Mouse (Mus musculus) lung, postnatal 0 days (tissue): ENCODE data around the gene Zfp593. TPM values are rescaled to one million over a fixed set of nuclear protein-coding genes. Genes with fewer than 3 reads are reported as not detected.

Source experiments
- ATAC-seq: fragments of 200-750 bp; cut with Nextera tagmentation; 2 replicates; pipeline ENCODE4 v1.8.0; 2017; ENCODE audit warnings: moderate library complexity
- DNase-seq: peaks from one replicate; pipeline ENCODE4 v3.0.0-alpha.2; 2016; ENCODE audit warnings: low spot score
- H3K27ac ChIP-seq: fragments of 300-500 bp; sonication (generic); 2 replicates; pipeline ENCODE4 v1.5.1; 2014; ENCODE audit warnings: antibody characterized with exemption, mild to moderate bottlenecking, low read length, mixed read lengths
- H3K27me3 ChIP-seq: fragments of 300-500 bp; sonication (generic); replicated peaks from 2 replicates; pipeline ENCODE4 v1.6.1; 2014; ENCODE audit warnings: low read length, mixed read lengths; ENCODE audit not compliant: insufficient read depth
- H3K36me3 ChIP-seq: fragments of 300-500 bp; sonication (generic); 2 replicates; pipeline ENCODE4 v1.6.1; 2014; ENCODE audit warnings: low read length, mixed read lengths; ENCODE audit not compliant: insufficient read depth
- H3K4me1 ChIP-seq: fragments of 300-500 bp; sonication (generic); 2 replicates; pipeline ENCODE4 v1.6.1; 2014; ENCODE audit warnings: antibody characterized with exemption, low read depth, low read length, mixed read lengths; ENCODE audit not compliant: insufficient read depth
- H3K4me2 ChIP-seq: fragments of 300-500 bp; sonication (generic); replicated peaks from 2 replicates; pipeline ENCODE4 v1.6.1; 2014; ENCODE audit warnings: low read depth, mild to moderate bottlenecking, low read length, moderate library complexity, mixed read lengths
- H3K4me3 ChIP-seq: fragments of 300-500 bp; sonication (generic); 2 replicates; pipeline ENCODE4 v1.5.1; 2014; ENCODE audit warnings: low read depth, low read length
- H3K9ac ChIP-seq: fragments of 300-500 bp; sonication (generic); replicated peaks from 2 replicates; pipeline ENCODE4 v1.6.1; 2014; ENCODE audit warnings: low read depth, mild to moderate bottlenecking
- H3K9me3 ChIP-seq: fragments of 300-500 bp; sonication (generic); 2 replicates; pipeline ENCODE4 v1.6.1; 2016; ENCODE audit warnings: low read length, mixed read lengths
- CTCF ChIP-seq: IDR thresholded peaks from 2 replicates; pipeline ENCODE4 v1.5.1; 2016; ENCODE audit warnings: antibody characterized with exemption, mild to moderate bottlenecking
- EP300 ChIP-seq: IDR thresholded peaks from 2 replicates; pipeline ENCODE4 v1.6.1; 2016; ENCODE audit warnings: antibody characterized with exemption, mild to moderate bottlenecking, control low read depth
- WGBS: fragments of 180-500 bp; shearing (Covaris S2); extraction: QIAGEN DNeasy Blood & Tissue Kit; methylation state at CpG from one replicate; pipeline ENCODE4 v1.1.7; 2014; 5-methylcytosine and 5-hydroxymethylcytosine counted together
- polyA plus RNA-seq: library from polyadenylated mRNA; unstranded; fragments of >200 nt; fragmentation: Nextera tagmentation; extraction: Ambion mirVana; gene quantifications from 2 replicates; pipeline ENCODE4 v1.2.1, GENCODE M21; 2015

Gene Zfp593
- polyA plus RNA-seq, 1 experiment from 2014 or later = 9.2 TPM

DNA sequence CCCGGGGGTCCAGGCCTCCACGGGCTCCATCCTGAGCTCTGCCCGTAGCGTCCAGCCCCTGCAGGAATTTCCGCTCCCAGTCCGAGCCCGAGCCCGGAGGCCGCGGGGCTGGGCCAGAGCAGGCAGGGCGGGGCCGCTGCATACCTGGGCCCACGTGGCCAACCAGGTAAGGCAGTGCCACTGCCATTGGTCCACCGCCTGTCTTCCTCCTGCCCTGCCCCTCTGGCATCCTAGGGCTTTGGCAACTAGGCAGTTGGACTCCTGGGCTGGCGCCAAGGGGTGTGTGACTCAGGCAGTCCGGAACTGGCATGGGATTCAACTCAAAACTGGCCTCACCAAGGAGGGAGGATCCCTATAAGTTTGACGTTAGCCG lies 7.1 kb downstream of the Zfp593 start, which contains the start of gene Cnksr1:
Cnksr1 (minus strand) TSS at position 121 of the 373 bp plus-strand sequence.
- 2% methylated on average over 16 of the region's 18 CpGs for WGBS
- Histone ChIP-seq H3K4me3 (peak within 1 kb of the TSS; percentile 38), H3K27me3 (no peaks in the 10 kb centered on the region), H3K27ac (peak within 1 kb of the TSS; percentile 91), H3K9me3 (no peaks in the 10 kb centered on the region), H3K36me3 (no peaks in the 10 kb centered on the region), H3K9ac (peak within 1 kb of the TSS; percentile 37; the same call in 1 of the 2 replicates), H3K4me1 (peaks cover 4% of the 10 kb centered on the region), H3K4me2 (peak within 1 kb of the TSS; percentile 50)
- TF ChIP-seq CTCF (no peak), EP300 (no peak)
- peak; percentile 95 for DNase-seq
- ATAC-seq = peak; percentile 99

GRCm38 (mm10) chr4:134237582-134238278 lies 7.7 kb downstream of the Zfp593 start:
- ATAC-seq (peak; percentile 65), DNase-seq (peak; percentile 64)
- no peaks in the 10 kb centered on the region for H3K27me3 ChIP-seq
- TF ChIP-seq EP300 = peak; percentile 34; the same call in 1 of the 2 replicates
- no peak for TF ChIP-seq CTCF
- H3K27ac ChIP-seq = peak overlapping the region; percentile 91
- WGBS = 12% methylated on average over 19 of the region's 19 CpGs
- H3K4me2 ChIP-seq = peak overlapping the region; percentile 50
- H3K9me3 ChIP-seq = no peaks in the 10 kb centered on the region
- peaks cover 4% of the 10 kb centered on the region for H3K4me1 ChIP-seq
- H3K4me3 ChIP-seq = peak overlapping the region; percentile 38
- H3K9ac ChIP-seq = peak overlapping the region; percentile 37; the same call in 1 of the 2 replicates
- 0 out of 2 replicates have a peak, but pooled peaks cover 1% of the 10 kb centered on the region for H3K36me3 ChIP-seq

DNA sequence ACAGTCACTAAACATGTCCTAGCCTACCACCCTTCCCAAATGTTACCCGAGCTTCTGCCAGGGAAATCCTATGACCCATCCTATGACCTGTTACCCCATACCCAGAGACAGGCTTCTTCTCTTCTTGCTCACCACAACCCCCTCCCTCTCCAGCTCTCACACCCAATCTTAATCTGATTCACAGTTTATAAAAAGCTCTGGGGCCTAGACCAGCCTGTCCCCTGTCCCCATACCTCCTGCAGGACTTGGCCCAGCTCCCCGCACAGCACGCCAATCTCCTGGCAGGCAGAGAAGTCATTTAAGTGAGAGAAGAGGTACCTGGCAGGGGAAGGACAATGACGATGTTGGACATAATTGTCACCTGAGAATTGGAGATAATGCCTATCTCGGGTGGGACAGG lies 10.5 kb downstream of the Zfp593 start:
- no peaks in the 10 kb centered on the region for H3K9me3 ChIP-seq
- no peak for DNase-seq
- TF ChIP-seq EP300 = no peak
- no peak for TF ChIP-seq CTCF
- peaks cover 4% of the 10 kb centered on the region for H3K4me1 ChIP-seq
- H3K27ac ChIP-seq = no peak overlapping the region
- H3K4me3 ChIP-seq = no peak overlapping the region
- no peak for ATAC-seq
- 0 out of 2 replicates have a peak, but pooled peaks cover 4% of the 10 kb centered on the region for H3K36me3 ChIP-seq
- H3K9ac ChIP-seq = no peak overlapping the region
- no peak overlapping the region for H3K4me2 ChIP-seq
- 79% methylated on average over 5 of the region's 5 CpGs for WGBS
- no peaks in the 10 kb centered on the region for H3K27me3 ChIP-seq

DNA sequence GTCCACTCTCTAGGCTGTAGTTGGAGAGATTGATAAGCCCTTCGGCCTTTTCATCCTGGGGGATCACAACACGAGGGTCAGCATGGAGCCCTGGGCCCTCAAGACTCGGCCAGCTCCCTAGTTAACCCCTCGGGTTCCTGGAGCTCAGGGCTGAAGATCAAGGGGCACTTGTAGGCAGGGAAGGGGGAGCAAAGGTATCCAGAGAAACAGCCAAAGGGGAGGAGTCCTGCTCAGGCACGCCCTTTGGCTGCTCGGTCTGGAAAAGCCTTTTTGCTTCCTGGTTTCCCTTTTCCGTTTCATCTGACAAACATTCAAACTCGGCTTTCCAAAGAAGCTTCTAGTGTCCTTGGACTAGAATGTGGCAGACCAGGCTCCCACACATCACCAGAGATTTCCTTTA lies 15.0 kb downstream of the Zfp593 start:
- H3K9me3 ChIP-seq = no peaks in the 10 kb centered on the region
- WGBS = 22% methylated on average over 8 of the region's 8 CpGs
- 0 out of 2 replicates have a peak, but pooled peaks cover 4% of the 10 kb centered on the region for H3K36me3 ChIP-seq
- TF ChIP-seq CTCF (no peak), EP300 (no peak)
- ATAC-seq = no peak
- no peak for DNase-seq
- H3K27ac ChIP-seq = no peak overlapping the region
- H3K4me2 ChIP-seq = no peak overlapping the region
- H3K4me1 ChIP-seq = no peaks in the 10 kb centered on the region
- H3K9ac ChIP-seq = no peak overlapping the region
- no peaks in the 10 kb centered on the region for H3K27me3 ChIP-seq
- no peak overlapping the region for H3K4me3 ChIP-seq

DNA sequence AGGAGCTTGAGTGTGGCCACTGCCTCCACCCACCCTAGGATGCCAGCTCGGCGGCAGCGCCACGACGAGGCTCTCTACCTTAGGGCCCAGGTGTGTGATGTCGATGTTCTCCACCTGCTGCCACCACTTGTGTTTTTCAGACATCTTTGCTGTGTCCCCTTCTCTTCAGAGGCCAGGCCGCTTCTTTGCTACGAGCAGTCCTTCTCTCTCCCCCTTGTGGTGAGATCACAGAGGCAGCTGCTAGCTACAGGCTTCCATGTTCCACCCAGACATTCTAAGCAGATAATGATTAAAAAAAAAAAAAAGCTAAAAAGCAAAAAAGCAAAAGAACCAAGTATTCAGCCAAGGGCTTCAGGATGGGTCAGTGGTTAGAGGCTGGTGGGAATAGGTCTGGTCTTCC lies 18.2 kb downstream of the Zfp593 start, which contains the start of gene Catsper4:
Catsper4 (minus strand) TSS at position 190 of the 400 bp plus-strand sequence.
- Histone ChIP-seq H3K9ac (no peak within 1 kb of the TSS), H3K27ac (no peak within 1 kb of the TSS), H3K36me3 (no peaks in the 10 kb centered on the region), H3K27me3 (no peaks in the 10 kb centered on the region), H3K4me3 (no peak within 1 kb of the TSS), H3K4me2 (no peak within 1 kb of the TSS), H3K9me3 (no peaks in the 10 kb centered on the region), H3K4me1 (no peaks in the 10 kb centered on the region)
- no peak for TF ChIP-seq EP300
- TF ChIP-seq CTCF = peak; percentile 37
- no peak for ATAC-seq
- 71% methylated on average over 8 of the region's 8 CpGs for WGBS
- DNase-seq = no peak

- no peak overlapping the region for H3K9ac ChIP-seq
- ATAC-seq = no peak
- no peak overlapping the region for H3K4me2 ChIP-seq
- no peak overlapping the region for H3K27ac ChIP-seq
- no peaks in the 10 kb centered on the region for H3K27me3 ChIP-seq
- H3K9me3 ChIP-seq = no peaks in the 10 kb centered on the region
- TF ChIP-seq CTCF = no peak
- no peak for TF ChIP-seq EP300
- no peak overlapping the region for H3K4me3 ChIP-seq
- no peaks in the 10 kb centered on the region for H3K4me1 ChIP-seq
- H3K36me3 ChIP-seq = no peaks in the 10 kb centered on the region
- DNase-seq = no peak
- WGBS = 41% methylated on average over 11 of the region's 11 CpGs
These were observed 22.4 kb downstream of the Zfp593 start for GRCm38 (mm10) chr4:134222793-134223600.
